Mouse (Mus musculus) spleen, adult 2 months (tissue): ENCODE data around the gene Mdm4.

Experiments used
- CTCF ChIP-seq: fragments of 200-500 bp; IDR thresholded peaks from 2 replicates; pipeline ENCODE4 v1.5.1; 2011; ENCODE audit warnings: mild to moderate bottlenecking, inconsistent platforms; ENCODE audit not compliant: insufficient read depth, insufficient read length, insufficient replicate concordance; ENCODE audit errors: extremely low read depth
- POLR2A ChIP-seq: fragments of 200-500 bp; IDR thresholded peaks from 2 replicates; pipeline ENCODE4 v1.6.1; 2011; ENCODE audit warnings: low read depth, low read length, inconsistent platforms

DNA sequence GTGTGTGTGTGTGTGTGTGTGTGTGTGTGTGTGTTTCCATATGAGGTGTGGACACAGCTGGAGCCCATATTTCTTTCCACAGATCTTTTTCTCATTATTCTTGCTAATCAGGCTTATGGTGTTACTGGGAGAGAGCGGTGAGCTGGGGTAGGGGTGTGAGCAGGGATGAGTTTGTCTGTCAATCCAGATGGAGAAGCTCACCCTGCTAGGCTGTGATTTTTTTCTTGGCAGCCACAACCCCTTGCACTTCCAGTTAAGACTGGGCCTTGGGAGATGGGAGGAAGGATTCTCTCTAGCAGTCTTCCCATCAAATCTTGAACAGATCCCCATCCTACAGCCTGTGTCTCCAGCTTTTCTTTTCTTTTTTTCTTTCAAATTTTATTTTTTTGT is 48.0 kb upstream of the Mdm4 start:
- TF ChIP-seq POLR2A (no peak), CTCF (no peak)
